Mouse (Mus musculus) embryonic facial prominence, embryonic 10.5 days (tissue): Measurements from ENCODE around the gene Nab2. TPM values are rescaled to one million over a fixed set of nuclear protein-coding genes. Genes with fewer than 3 reads are reported as not detected.
A peak's percentile ranks its signal among the peaks of the same experiment; 100 is the strongest.

ENCODE experiments used
- DNase-seq: peaks from one replicate; pipeline ENCODE4 v3.0.0-alpha.2; 2017; ENCODE audit warnings: low spot score
- H3K27ac ChIP-seq: fragments of 300-500 bp; sonication (generic); replicated peaks from 2 replicates; pipeline ENCODE4 v1.5.1; 2016; ENCODE audit warnings: mild to moderate bottlenecking
- H3K27me3 ChIP-seq: fragments of 300-500 bp; sonication (generic); replicated peaks from 2 replicates; pipeline ENCODE4 v1.6.1; 2016; ENCODE audit warnings: low read depth, mild to moderate bottlenecking; ENCODE audit not compliant: poor library complexity, severe bottlenecking
- H3K36me3 ChIP-seq: fragments of 300-500 bp; sonication (generic); replicated peaks from 2 replicates; pipeline ENCODE4 v1.6.1; 2016; ENCODE audit warnings: mild to moderate bottlenecking, moderate library complexity
- H3K4me1 ChIP-seq: fragments of 300-500 bp; sonication (generic); 2 replicates; pipeline ENCODE4 v1.6.1; 2016
- H3K4me3 ChIP-seq: fragments of 300-500 bp; sonication (generic); 2 replicates; pipeline ENCODE4 v1.5.1; 2016; ENCODE audit warnings: mild to moderate bottlenecking, moderate library complexity
- H3K9me3 ChIP-seq: fragments of 300-500 bp; sonication (generic); 2 replicates; pipeline ENCODE4 v1.6.1; 2016; ENCODE audit warnings: mild to moderate bottlenecking
- WGBS: fragments of 180-500 bp; shearing (Covaris S2); methylation state at CpG from one replicate; pipeline ENCODE4 v1.1.7; 2016; 5-methylcytosine and 5-hydroxymethylcytosine counted together
- polyA plus RNA-seq: library from polyadenylated mRNA; unstranded; fragments of >200 nt; fragmentation: Nextera tagmentation; extraction: Ambion mirVana; gene quantifications from 2 replicates; pipeline ENCODE4 v1.2.1, GENCODE M21; 2016

Nab2 gene
- polyA plus RNA-seq, 1 experiment from 2014 or later, result 12.1 TPM

DNA sequence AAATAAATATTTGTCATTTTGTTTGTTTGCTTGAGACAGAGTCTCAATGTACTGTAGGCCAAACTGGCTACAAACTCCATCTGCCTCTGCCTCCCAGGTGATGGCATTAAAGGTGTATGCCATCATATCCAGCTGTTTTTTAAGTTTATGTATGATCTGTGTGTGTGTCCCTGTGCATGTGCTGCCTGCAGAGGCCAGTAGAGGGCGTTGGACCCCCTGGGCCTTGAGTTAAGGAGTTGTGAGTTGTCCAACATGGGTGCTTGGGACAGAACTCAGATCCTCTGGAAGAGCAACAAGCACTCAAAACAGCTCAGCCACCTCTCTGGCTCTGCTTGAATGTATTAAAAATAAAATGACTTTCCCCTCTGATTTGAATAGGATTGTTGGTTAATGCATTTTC lies 22.7 kb upstream of the Nab2 start:
- Histone ChIP-seq H3K9me3 (no peaks in the 10 kb centered on the region), H3K4me1 (no peaks in the 10 kb centered on the region), H3K27me3 (no peaks in the 10 kb centered on the region), H3K4me3 (no peak overlapping the region), H3K27ac (no peak overlapping the region), H3K36me3 (peaks cover 75% of the 10 kb centered on the region)
- 29% methylated on average over 1 of the region's 1 CpGs for WGBS
- no peak for DNase-seq

DNA sequence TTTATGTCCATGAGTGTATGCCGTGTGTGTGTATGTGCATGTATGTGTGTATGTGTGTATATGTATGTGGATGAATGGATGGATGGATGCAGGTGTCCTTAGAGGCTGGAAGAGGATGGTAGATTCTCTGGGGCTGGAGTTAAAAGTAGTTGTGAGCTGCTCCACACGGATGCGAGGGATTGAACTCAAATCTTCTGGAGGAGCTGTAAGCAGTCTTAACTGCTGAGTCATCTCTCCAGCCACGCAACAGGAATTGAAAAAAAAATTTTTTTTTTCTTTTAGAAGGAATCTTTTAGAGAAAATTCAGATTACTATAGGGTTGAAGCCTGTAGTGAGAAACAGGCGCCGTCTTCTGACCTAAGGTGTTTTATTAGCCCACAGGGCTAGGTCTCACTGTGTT lies 14.5 kb upstream of the Nab2 start:
- DNase-seq, result no peak
- Histone ChIP-seq H3K9me3 (no peaks in the 10 kb centered on the region), H3K27me3 (no peaks in the 10 kb centered on the region), H3K4me3 (no peak overlapping the region), H3K4me1 (peaks cover 10% of the 10 kb centered on the region), H3K36me3 (peaks cover 7% of the 10 kb centered on the region; the same call in 1 of the 2 replicates), H3K27ac (no peak overlapping the region)
- 91% methylated on average over 6 of the region's 6 CpGs for WGBS

DNA sequence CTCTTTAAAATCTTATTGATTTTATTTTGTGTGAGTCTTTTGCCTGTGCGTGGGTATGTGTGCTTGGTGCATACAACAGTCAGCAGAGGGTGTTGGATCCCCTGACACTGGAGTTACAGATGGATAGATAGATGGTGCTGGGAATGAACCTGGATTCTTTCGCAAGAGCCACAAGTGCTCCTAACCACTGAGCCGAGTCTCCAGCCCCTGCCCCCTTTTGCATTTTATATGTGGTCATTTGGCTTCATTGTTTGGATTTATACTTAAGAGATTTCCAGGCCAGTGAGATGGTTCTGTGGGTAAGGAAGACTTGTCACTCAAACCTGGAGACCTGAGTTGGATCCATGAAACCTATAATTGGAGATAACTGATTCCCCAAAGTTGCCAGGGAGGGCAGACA lies 11.5 kb upstream of the Nab2 start:
- H3K27ac ChIP-seq, result no peak overlapping the region
- WGBS, result 94% methylated on average over 3 of the region's 3 CpGs

DNA sequence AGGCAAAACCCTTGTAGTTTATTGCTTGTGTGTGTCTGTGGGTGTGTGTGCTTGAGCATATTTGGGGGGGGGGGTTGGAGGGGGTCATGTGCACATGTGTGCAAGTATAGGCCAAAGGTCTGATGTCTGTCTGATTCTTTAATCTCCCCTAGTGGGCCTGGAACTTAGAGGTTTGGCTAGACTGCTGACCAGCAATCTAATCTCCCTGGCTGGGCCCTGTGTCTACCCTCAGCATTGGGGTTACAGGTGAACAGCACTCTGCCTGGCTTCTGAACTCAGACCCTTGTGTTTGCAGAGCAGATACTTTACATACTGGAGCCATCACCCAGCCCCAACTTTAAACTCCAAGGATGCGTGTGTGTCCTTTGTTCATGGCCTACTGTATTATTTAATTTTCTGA lies 10.8 kb upstream of the Nab2 start:
- DNase-seq, result no peak
- Histone ChIP-seq H3K36me3 (peaks cover 7% of the 10 kb centered on the region; the same call in 1 of the 2 replicates), H3K9me3 (no peaks in the 10 kb centered on the region), H3K27me3 (no peaks in the 10 kb centered on the region), H3K27ac (no peak overlapping the region), H3K4me1 (peaks cover 15% of the 10 kb centered on the region), H3K4me3 (no peak overlapping the region)
- WGBS, result 95% methylated on average over 1 of the region's 1 CpGs

More for the DNA sequence above, 11.5 kb upstream of the Nab2 start:
- Histone ChIP-seq H3K36me3 (peaks cover 7% of the 10 kb centered on the region; the same call in 1 of the 2 replicates), H3K27me3 (no peaks in the 10 kb centered on the region), H3K9me3 (no peaks in the 10 kb centered on the region), H3K4me1 (peaks cover 15% of the 10 kb centered on the region), H3K4me3 (no peak overlapping the region)
- DNase-seq, result no peak

DNA sequence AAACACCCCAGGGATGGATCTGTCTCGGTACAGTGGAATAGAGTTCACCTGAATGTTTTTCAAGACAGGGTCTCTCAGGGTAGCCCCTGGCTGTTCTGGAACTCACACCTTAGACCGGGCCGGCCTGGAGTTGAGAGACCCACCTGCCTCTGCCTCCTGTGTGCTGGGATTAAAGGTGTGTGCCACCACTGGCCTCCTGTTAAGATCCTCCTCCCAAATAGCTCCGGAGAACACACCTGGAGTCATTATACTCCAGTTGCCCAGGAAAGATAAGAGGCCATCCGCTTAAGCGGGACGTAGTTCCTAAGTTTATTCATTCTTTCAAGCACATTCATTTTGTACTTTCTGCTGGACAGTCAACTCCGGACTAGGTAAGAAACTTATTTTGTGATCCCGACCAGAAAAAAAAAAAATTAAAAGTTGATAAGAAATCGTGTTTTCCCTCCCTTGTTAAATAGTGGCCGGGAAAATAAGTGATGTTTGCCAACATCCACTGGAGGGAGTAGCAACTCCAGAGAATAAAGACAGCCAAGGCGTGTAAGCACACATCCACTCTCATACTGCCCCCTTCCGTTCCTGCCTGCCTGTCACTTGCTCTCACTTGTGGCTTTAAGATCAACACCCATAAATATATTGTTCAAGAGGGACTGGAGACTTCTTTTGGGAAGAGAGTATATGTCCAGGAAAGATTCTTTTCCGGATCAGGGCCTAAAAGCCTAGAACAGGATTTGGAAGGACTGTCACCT lies 9.4 kb upstream of the Nab2 start:
- Histone ChIP-seq H3K27me3 (no peaks in the 10 kb centered on the region), H3K4me3 (peak overlapping the region; percentile 85), H3K27ac (peak overlapping the region; percentile 92), H3K4me1 (peaks cover 15% of the 10 kb centered on the region), H3K36me3 (peaks cover 7% of the 10 kb centered on the region; the same call in 1 of the 2 replicates), H3K9me3 (no peaks in the 10 kb centered on the region)
- peak; percentile 74 for DNase-seq
- 15% methylated on average over 14 of the region's 14 CpGs for WGBS

DNA sequence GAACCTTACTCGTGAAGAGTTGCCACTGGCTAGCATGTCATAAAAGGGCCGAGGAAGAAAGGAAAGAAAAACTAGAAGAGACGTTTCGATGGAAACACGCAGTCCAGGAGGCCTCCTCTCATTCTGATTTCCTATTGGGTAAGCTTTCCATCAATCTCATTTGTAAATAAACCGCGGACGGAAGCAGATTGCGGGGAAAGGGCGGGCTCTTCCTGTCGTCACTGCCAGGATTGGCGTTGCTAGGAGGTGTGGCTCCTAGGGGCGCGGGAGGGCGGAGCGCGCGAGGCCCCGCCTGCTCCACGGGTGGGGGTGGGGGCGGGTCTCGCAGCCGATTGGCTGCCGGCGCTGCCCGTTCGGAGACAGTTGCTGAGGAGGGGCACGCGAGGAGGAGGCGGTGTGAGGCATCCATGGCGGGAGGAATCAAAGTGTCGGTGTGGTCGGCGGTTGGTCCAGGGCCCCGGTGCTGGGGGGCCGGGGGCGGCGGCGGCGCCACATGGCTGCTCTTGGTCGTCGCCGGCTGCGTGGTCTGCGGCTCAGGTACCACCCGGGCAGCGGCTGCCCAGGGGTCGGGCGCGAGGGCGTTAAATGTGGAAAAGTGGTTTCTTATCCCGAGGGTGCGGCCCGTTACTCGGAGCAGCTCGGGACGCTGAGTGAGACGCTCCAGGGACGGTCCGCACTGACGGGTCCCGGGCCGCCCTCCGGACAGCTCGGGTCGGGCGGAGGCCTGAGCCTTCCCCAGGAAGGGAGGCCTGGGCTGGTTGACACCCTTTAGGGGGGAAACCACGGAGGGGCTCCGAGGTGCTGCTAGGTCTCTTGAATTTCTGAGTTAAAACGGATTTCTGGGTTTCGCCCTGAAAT lies 8.6 kb upstream of the Nab2 start:
- under 1% methylated on average over 70 of the region's 71 CpGs for whole genome bisulfite sequencing
- peak overlapping the region; percentile 92 for H3K27ac ChIP-seq

DNA sequence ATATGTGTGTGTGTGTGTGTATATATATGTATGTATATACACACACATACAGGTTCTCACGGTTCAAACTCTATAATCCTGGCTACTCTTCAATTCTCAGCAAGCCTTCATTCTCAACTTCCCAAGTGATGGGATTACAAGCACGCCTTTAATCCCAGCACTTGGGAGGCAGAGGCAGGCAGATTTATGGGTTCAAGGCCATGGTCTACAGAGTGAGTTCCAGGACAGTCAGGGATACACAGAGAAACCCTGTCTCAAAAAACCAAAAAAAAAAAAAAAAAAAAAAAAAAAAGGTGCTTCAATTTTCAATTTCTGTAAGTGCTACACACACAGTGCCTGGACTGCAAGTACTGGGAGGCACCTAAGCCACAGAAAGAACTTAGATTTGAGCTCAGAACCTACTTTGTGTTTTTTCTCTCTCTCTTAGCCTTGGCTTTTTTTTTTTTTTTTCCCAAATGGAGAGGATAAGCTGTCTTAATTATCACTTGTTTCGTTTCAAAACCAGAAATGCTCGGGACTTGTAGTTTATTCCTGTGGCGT lies 7.6 kb upstream of the Nab2 start:
- Histone ChIP-seq H3K4me1 (peaks cover 15% of the 10 kb centered on the region), H3K27me3 (no peaks in the 10 kb centered on the region), H3K4me3 (peak overlapping the region; percentile 85), H3K9me3 (no peaks in the 10 kb centered on the region), H3K36me3 (peaks cover under 1% of the 10 kb centered on the region; the same call in 1 of the 2 replicates), H3K27ac (peak overlapping the region; percentile 92)
- DNase-seq, result no peak
- WGBS, result 49% methylated on average over 5 of the region's 5 CpGs

More for the DNA sequence above, 8.6 kb upstream of the Nab2 start:
- peak; percentile 99 for DNase-seq
- Histone ChIP-seq H3K4me1 (peaks cover 15% of the 10 kb centered on the region), H3K4me3 (peak overlapping the region; percentile 85), H3K27me3 (no peaks in the 10 kb centered on the region), H3K9me3 (no peaks in the 10 kb centered on the region), H3K36me3 (peaks cover 7% of the 10 kb centered on the region; the same call in 1 of the 2 replicates)

DNA sequence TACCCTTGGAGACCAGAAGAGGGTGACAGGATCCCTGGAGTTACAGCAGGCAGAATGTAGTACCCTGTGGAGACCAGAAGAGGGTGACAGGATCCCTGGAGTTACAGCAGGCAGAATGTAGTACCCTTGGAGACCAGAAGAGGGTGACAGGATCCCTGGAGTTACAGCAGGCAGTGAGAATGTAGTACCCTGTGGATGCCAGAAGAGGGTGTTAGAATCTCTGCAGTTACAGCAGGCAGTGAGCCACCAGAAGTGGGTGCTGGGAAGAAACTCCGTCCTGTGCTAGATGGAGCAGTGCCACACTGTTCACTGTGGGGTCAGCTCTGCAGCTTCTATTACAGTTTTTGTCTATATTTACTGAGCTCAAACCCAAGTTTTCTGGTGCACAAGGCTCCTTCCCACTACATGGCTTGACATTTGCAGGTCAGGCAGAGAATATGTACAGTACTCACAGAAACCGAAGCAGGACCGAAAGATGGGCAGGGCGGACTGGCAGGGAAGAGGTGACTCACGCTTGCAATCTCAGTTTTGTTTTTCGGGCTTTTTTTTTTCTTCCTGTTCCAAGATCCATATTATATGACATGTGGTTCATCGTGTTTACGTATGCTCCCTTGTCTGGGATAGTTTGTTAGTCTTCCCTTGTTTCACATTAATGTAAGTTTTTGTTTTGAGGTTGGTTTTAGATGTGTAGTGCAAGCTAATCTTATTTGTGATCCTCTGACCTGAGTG lies 6.6 kb upstream of the Nab2 start:
- Histone ChIP-seq H3K27me3 (no peaks in the 10 kb centered on the region), H3K4me1 (peaks cover 15% of the 10 kb centered on the region), H3K4me3 (no peak overlapping the region; the same call in 1 of the 2 replicates), H3K27ac (no peak overlapping the region), H3K36me3 (no peaks in the 10 kb centered on the region), H3K9me3 (no peaks in the 10 kb centered on the region)
- 90% methylated on average over 8 of the region's 8 CpGs for WGBS
- peak; percentile 72 for DNase-seq

DNA sequence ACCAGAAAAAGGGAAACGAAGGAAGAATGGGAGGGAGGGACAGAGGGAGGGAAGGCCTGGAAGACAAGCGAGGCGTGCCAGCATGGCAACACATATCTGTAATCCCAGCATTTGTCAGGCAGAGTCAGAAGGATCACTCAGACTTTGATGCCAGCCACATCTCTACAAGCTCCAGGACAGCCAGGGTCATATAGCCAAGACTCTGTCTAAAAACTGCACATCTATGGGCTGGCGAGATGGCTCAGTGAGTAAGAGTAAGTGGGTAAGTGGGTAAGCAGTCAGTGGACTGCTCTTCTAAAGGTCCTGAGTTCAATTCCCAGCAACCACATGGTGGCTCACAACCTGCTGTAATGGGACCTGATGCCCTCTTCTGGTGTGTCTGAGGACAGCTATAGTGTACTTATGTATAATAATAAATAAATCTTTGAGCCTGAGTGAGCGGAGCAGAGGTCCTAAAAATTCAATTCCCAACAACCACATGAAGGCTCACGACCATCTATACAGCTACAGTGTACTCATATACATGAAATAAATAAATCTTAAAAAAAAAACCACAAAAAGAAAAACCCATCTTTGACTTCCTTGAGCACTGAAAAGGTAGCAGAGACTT lies 5.8 kb upstream of the Nab2 start:
- H3K4me3 ChIP-seq, result no peak overlapping the region
- H3K36me3 ChIP-seq, result no peaks in the 10 kb centered on the region
- 88% methylated on average over 6 of the region's 6 CpGs for WGBS
- H3K27ac ChIP-seq, result no peak overlapping the region
- DNase-seq, result no peak
- H3K4me1 ChIP-seq, result peaks cover 22% of the 10 kb centered on the region
- H3K27me3 ChIP-seq, result no peaks in the 10 kb centered on the region
- no peaks in the 10 kb centered on the region for H3K9me3 ChIP-seq

DNA sequence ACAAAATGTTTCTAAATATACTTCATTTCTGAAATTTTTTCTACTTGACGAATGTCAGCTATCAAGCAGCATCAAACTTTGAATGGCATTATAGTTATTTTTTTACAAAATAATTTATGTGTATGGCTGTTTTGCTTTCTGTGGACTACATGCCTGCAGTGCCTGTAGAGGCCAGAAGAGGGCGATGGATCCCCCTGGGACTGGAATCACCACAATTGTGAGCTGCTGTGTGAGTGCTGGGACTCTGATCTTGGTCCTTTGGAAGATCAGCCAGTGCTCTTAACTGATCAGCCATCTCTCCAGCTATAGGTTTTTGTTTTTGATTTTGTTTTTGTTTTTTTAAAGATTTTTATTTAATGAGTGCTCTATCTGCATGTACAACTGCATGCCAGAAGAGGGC lies 2.9 kb upstream of the Nab2 start:
- Histone ChIP-seq H3K4me1 (peaks cover 35% of the 10 kb centered on the region), H3K27ac (no peak overlapping the region), H3K27me3 (peaks cover 19% of the 10 kb centered on the region), H3K9me3 (no peaks in the 10 kb centered on the region), H3K4me3 (no peak overlapping the region), H3K36me3 (no peaks in the 10 kb centered on the region)
- peak; percentile 36 for DNase-seq
- WGBS, result 40% methylated on average over 2 of the region's 2 CpGs

DNA sequence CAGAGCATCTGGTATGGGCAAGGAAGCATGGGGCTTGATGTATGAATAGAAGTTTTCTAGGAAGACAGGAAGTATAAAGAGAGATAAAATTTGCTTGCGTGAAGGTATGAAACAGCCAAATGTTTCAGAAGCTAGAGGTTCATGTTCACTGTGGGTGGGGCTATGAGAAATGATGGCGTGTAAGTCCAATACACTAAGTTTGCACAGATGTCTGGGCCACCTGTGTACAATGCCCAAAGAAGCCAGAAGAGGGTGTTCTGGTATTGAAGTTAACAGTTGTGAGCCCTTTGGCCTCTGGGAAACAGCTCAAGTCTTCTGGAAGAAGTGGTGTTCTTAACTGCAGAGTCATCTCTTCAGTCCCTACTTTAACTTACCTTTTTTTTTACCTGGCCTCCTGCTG lies 1.8 kb upstream of the Nab2 start:
- DNase-seq, result no peak
- peaks cover 46% of the 10 kb centered on the region for H3K4me1 ChIP-seq

DNA sequence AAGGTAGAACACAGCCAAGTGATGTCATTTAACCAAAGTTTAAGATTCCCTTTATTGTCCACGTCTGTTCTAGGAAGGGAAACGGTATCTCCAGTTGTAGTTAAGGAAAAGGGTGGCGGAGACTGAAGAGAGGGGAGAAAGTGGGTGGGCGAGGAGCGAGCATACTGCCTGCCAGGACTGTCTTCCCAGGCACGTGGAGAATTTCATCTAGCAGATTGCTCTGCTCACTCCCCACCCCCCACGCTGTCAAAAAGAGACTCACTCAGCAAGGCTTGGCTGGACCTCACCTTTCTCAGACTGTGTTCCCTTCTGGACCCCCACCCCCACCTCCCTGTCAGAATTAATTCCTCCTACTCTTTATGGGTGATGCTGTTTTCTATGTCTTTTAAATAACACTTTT lies 802 bp upstream of the Nab2 start:
- Histone ChIP-seq H3K27ac (peak overlapping the region; percentile 97), H3K4me1 (peaks cover 56% of the 10 kb centered on the region), H3K36me3 (peaks cover 9% of the 10 kb centered on the region), H3K4me3 (peak overlapping the region; percentile 70), H3K9me3 (no peaks in the 10 kb centered on the region), H3K27me3 (peaks cover 40% of the 10 kb centered on the region)
- peak; percentile 36 for DNase-seq
- WGBS, result 22% methylated on average over 7 of the region's 7 CpGs

More for the DNA sequence above, 1.8 kb upstream of the Nab2 start:
- peaks cover 30% of the 10 kb centered on the region for H3K27me3 ChIP-seq
- H3K9me3 ChIP-seq, result no peaks in the 10 kb centered on the region
- WGBS, result 91% methylated on average over 2 of the region's 2 CpGs
- no peak overlapping the region for H3K27ac ChIP-seq
- no peak overlapping the region for H3K4me3 ChIP-seq
- no peaks in the 10 kb centered on the region for H3K36me3 ChIP-seq
